Comparison of ENCODE assay signal across 15 mouse cellular contexts in genomic region chr3:123085871-123086501, GRCm38 (mm10). TPM values are rescaled to one million over a fixed set of nuclear protein-coding genes. Genes with fewer than 3 reads are reported as not detected.
DNase-seq lines count a peak whose midpoint lies in the region; ATAC-seq lines count a peak whose summit lies in the region.
"Had no signal": no experiment of that assay in that cellular context is flagged by ENCODE, and none has a peak within 500 bp of the region (broad histone marks: within the 10 kb centered on the region; RNA-seq: fewer than 3 reads in every experiment).

No protein-coding gene starts in this region.

- no peak overlapping the region for H3K4me3 ChIP-seq in lung, embryonic 16.5 days (ENCODE audit: low read length)
- no peak overlapping the region for H3K4me3 ChIP-seq in midbrain, embryonic 13.5 days (replicated peaks)
- no peak overlapping the region for H3K4me3 ChIP-seq in forebrain, embryonic 15.5 days
- H3K4me3 ChIP-seq: myocyte had no signal

- H3K27ac ChIP-seq in lung, embryonic 16.5 days (ENCODE audit: low read length): no peak overlapping the region
- H3K27ac ChIP-seq in midbrain, embryonic 13.5 days: no peak overlapping the region
- H3K27ac ChIP-seq in forebrain, embryonic 15.5 days (replicated peaks): no peak overlapping the region

- peak; percentile 26 to 40 for DNase-seq in cerebellum, postnatal 14 days
- DNase-seq in cerebellum, postnatal 4 days (ENCODE audit: low spot score in 2 of 2): no peak
- DNase-seq in lung, postnatal 36 days: no peak
- DNase-seq in heart, postnatal 4 days: peak; percentile 75
- no peak for DNase-seq in spleen, postnatal 36 days (ENCODE audit: low spot score in 2 of 2)
- DNase-seq: B cell, adult 2 months; spleen, adult 18-20 months; thymus, adult 18-20 months had no signal

- no peak overlapping the region for H3K9ac ChIP-seq in lung, embryonic 16.5 days (ENCODE audit: low read length)
- H3K9ac ChIP-seq in midbrain, embryonic 13.5 days (replicated peaks): no peak overlapping the region
- no peak overlapping the region for H3K9ac ChIP-seq in forebrain, embryonic 15.5 days (replicated peaks)

- no peak overlapping the region for H3K4me2 ChIP-seq in lung, embryonic 16.5 days (ENCODE audit: low read depth, low read length)
- no peak overlapping the region for H3K4me2 ChIP-seq in midbrain, embryonic 13.5 days (replicated peaks)
- H3K4me2 ChIP-seq in forebrain, embryonic 15.5 days (replicated peaks): no peak overlapping the region

- H3K27me3 ChIP-seq in lung, embryonic 16.5 days (ENCODE audit: control insufficient read depth, insufficient read depth, low read depth, low read length): no peaks in the 10 kb centered on the region
- no peaks in the 10 kb centered on the region for H3K27me3 ChIP-seq in midbrain, embryonic 13.5 days
- no peaks in the 10 kb centered on the region for H3K27me3 ChIP-seq in forebrain, embryonic 15.5 days

- WGBS in lung, embryonic 16.5 days: 79% methylated on average over 16 of the region's 16 CpGs
- WGBS in midbrain, embryonic 13.5 days: 92% methylated on average over 16 of the region's 16 CpGs
- WGBS in forebrain, embryonic 15.5 days: 85% methylated on average over 16 of the region's 16 CpGs

- H3K36me3 ChIP-seq in lung, embryonic 16.5 days (ENCODE audit: control insufficient read depth, insufficient read depth, low read length): no peaks in the 10 kb centered on the region
- no peaks in the 10 kb centered on the region for H3K36me3 ChIP-seq in midbrain, embryonic 13.5 days
- no peaks in the 10 kb centered on the region for H3K36me3 ChIP-seq in forebrain, embryonic 15.5 days
- H3K36me3 ChIP-seq: G1E had no signal

- H3K9me3 ChIP-seq in lung, embryonic 16.5 days (ENCODE audit: control insufficient read depth, low read length): no peaks in the 10 kb centered on the region
- no peaks in the 10 kb centered on the region for H3K9me3 ChIP-seq in midbrain, embryonic 13.5 days
- no peaks in the 10 kb centered on the region for H3K9me3 ChIP-seq in forebrain, embryonic 15.5 days
- H3K9me3 ChIP-seq: G1E had no signal

- ATAC-seq in lung, embryonic 16.5 days (ENCODE audit: low read depth): 0 out of 2 replicates have a peak, but pooled peaks have one; percentile 17
- ATAC-seq in midbrain, embryonic 13.5 days: no peak
- ATAC-seq in forebrain, embryonic 15.5 days (replicated peaks): no peak

- no peaks in the 10 kb centered on the region for H3K4me1 ChIP-seq in lung, embryonic 16.5 days (replicated peaks; ENCODE audit: control insufficient read depth, insufficient read depth, low read length)
- no peaks in the 10 kb centered on the region for H3K4me1 ChIP-seq in midbrain, embryonic 13.5 days (replicated peaks)
- no peaks in the 10 kb centered on the region for H3K4me1 ChIP-seq in forebrain, embryonic 15.5 days

RNA-seq across cellular contexts. Expression of gene Myoz2, which starts 51.2 kb away (rescaled TPM):
- polyA plus RNA-seq in lung, embryonic 16.5 days (2015; fragmentation: Nextera tagmentation; extraction: Ambion mirVana): 6.6 and 8.4 TPM in 2 replicates
- 100 to 1,000 TPM; 792 to 841 TPM for total RNA-seq in heart, postnatal 4 days (2021)
- not detected in 2 replicates for polyA plus RNA-seq in midbrain, embryonic 13.5 days (2015; fragmentation: Nextera tagmentation; extraction: Ambion mirVana)
- not detected in 2 replicates for polyA plus RNA-seq in forebrain, embryonic 15.5 days (2015; fragmentation: Nextera tagmentation; extraction: Ambion mirVana)
- total RNA-seq: hematopoietic stem cell, adult 5-6 weeks had no signal
- polyA plus RNA-seq: G1E; large intestine, adult 2 months had no signal

Comparison
In these comparisons a context has a peak if more than half of its experiments do, and no peak if none do; other contexts are left out.
1. DNase-seq: peak in cerebellum, postnatal 14 days (2 of 2) and heart, postnatal 4 days (single experiment); none in cerebellum, postnatal 4 days (0 of 2), lung, postnatal 36 days (single experiment) and spleen, postnatal 36 days (0 of 2).